Mouse (Mus musculus) neural tube, embryonic 14.5 days (tissue): ENCODE measurements at regions not wholly inside any gene's neighbourhood (a gene's known extent, or its start where the extent isn't known, plus 50 kb on each side); places are given as distances from the start of the nearest gene placed in this dataset.
A peak's percentile ranks its signal among the peaks of the same experiment; 100 is the strongest.

Experiments used
- ATAC-seq: fragments of 200-750 bp; cut with Nextera tagmentation; 2 replicates; pipeline ENCODE4 v1.8.0; 2017; ENCODE audit warnings: low read depth, mild to moderate bottlenecking, moderate TSS enrichment, moderate library complexity
- H3K27ac ChIP-seq: fragments of 300-500 bp; sonication (generic); 2 replicates; pipeline ENCODE4 v1.5.1; 2014; ENCODE audit warnings: low read depth, mild to moderate bottlenecking, control low read depth, low read length, moderate library complexity, mixed read lengths
- H3K27me3 ChIP-seq: fragments of 300-500 bp; sonication (generic); 2 replicates; pipeline ENCODE4 v1.6.1; 2014; ENCODE audit warnings: low read length; ENCODE audit not compliant: control insufficient read depth, insufficient read depth
- H3K36me3 ChIP-seq: fragments of 300-500 bp; sonication (generic); 2 replicates; pipeline ENCODE4 v1.6.1; 2014; ENCODE audit warnings: low read length, mixed read lengths; ENCODE audit not compliant: control insufficient read depth, insufficient read depth
- H3K4me1 ChIP-seq: fragments of 300-500 bp; sonication (generic); 2 replicates; pipeline ENCODE4 v1.6.1; 2014; ENCODE audit warnings: low read length; ENCODE audit not compliant: control insufficient read depth, insufficient read depth
- H3K4me2 ChIP-seq: fragments of 300-500 bp; sonication (generic); 2 replicates; pipeline ENCODE4 v1.6.1; 2014; ENCODE audit warnings: mild to moderate bottlenecking, low read depth, low read length, control low read depth
- H3K4me3 ChIP-seq: fragments of 300-500 bp; sonication (generic); 2 replicates; pipeline ENCODE4 v1.5.1; 2014; ENCODE audit warnings: low read depth, low read length, control low read depth, mixed read lengths
- H3K9ac ChIP-seq: fragments of 300-500 bp; sonication (generic); replicated peaks from 2 replicates; pipeline ENCODE4 v1.6.1; 2014; ENCODE audit warnings: low read depth, mild to moderate bottlenecking, control low read depth, low read length, mixed read lengths
- H3K9me3 ChIP-seq: fragments of 300-500 bp; sonication (generic); 2 replicates; pipeline ENCODE4 v1.6.1; 2016; ENCODE audit warnings: low read length; ENCODE audit not compliant: control insufficient read depth
- WGBS: fragments of 180-500 bp; shearing (Covaris S2); extraction: QIAGEN DNeasy Blood & Tissue Kit; methylation state at CpG from one replicate; pipeline ENCODE4 v1.1.7; 2014; 5-methylcytosine and 5-hydroxymethylcytosine counted together

DNA sequence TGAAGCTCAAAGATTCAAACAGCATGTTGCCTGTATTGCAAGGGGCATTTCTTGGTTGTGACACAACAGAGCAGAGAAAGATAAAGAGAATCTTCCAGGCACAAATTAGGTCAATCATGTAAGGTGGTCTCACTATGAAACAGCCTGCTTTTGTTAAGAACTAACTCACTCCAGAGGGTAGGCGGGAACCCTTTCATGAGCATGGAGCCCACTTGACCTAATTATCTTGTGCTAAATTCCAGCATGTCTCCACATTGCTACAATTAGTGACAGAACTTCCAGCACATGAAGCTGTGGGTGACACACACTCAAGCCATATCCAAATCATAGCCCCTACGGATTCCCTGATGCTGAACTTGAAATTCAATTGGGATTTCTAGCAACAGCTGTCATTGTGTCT lies 91.1 kb upstream of the Cadps start:
- H3K27ac ChIP-seq: no peak overlapping the region
- no peaks in the 10 kb centered on the region for H3K36me3 ChIP-seq
- no peaks in the 10 kb centered on the region for H3K4me1 ChIP-seq
- no peak overlapping the region for H3K4me2 ChIP-seq
- H3K9me3 ChIP-seq: no peaks in the 10 kb centered on the region
- WGBS: 84% methylated on average over 2 of the region's 2 CpGs
- ATAC-seq: no peak
- no peak overlapping the region for H3K9ac ChIP-seq
- H3K4me3 ChIP-seq: no peak overlapping the region
- no peaks in the 10 kb centered on the region for H3K27me3 ChIP-seq

GRCm38 (mm10) chr14:12913421-12913820 lies 90.5 kb upstream of the Cadps start:
- no peak for ATAC-seq
- Histone ChIP-seq H3K27me3 (no peaks in the 10 kb centered on the region), H3K4me2 (no peak overlapping the region), H3K9ac (no peak overlapping the region), H3K9me3 (no peaks in the 10 kb centered on the region), H3K36me3 (no peaks in the 10 kb centered on the region), H3K27ac (no peak overlapping the region), H3K4me1 (no peaks in the 10 kb centered on the region), H3K4me3 (no peak overlapping the region)
- WGBS: 87% methylated on average over 3 of the region's 3 CpGs

- peak overlapping the region; percentile 81 for H3K27ac ChIP-seq
- H3K9ac ChIP-seq: no peak overlapping the region
- no peak overlapping the region for H3K4me3 ChIP-seq
- H3K9me3 ChIP-seq: no peaks in the 10 kb centered on the region
- peak; percentile 35; the same call in 1 of the 2 replicates for ATAC-seq
- no peaks in the 10 kb centered on the region for H3K27me3 ChIP-seq
- no peaks in the 10 kb centered on the region for H3K36me3 ChIP-seq
- peak overlapping the region; percentile 30; the same call in 1 of the 2 replicates for H3K4me2 ChIP-seq
- H3K4me1 ChIP-seq: peaks cover 5% of the 10 kb centered on the region
Observed at GRCm38 (mm10) chr14:12877337-12877662, 54.4 kb upstream of the Cadps start.

- peak overlapping the region; percentile 30 for H3K4me2 ChIP-seq
- H3K9me3 ChIP-seq: no peaks in the 10 kb centered on the region
- H3K4me3 ChIP-seq: no peak overlapping the region
- peaks cover 5% of the 10 kb centered on the region for H3K4me1 ChIP-seq
- H3K36me3 ChIP-seq: no peaks in the 10 kb centered on the region
- peak; percentile 96 for ATAC-seq
- peak overlapping the region; percentile 81 for H3K27ac ChIP-seq
- WGBS: 27% methylated on average over 10 of the region's 10 CpGs
- H3K9ac ChIP-seq: 0 out of 2 replicates have a peak overlapping the region, but pooled peaks have one; percentile 25
- no peaks in the 10 kb centered on the region for H3K27me3 ChIP-seq
Observed at GRCm38 (mm10) chr14:12876417-12877336, 53.8 kb upstream of the Cadps start.
